Mouse (Mus musculus): Measurements from ENCODE around the gene Tiam1. TPM values are rescaled to one million over a fixed set of nuclear protein-coding genes. Genes with fewer than 3 reads are reported as not detected.

The Tiam1 gene
- polyA plus RNA-seq, 1 experiment, result 19.3 TPM

- no peak for TF ChIP-seq POLR2A (IDR thresholded peaks at IDR 0.05; ENCODE audit: borderline replicate concordance, extremely low read depth, insufficient read depth, insufficient read length, poor library complexity, severe bottlenecking)
- TF ChIP-seq CTCF (IDR thresholded peaks at IDR 0.05; ENCODE audit: borderline replicate concordance, extremely low read depth, insufficient read depth, insufficient read length), result no peak
- no peak for DNase-seq (ENCODE audit: low read depth)
Observed at GRCm38 (mm10) chr16:89904121-89904520, 239.4 kb downstream of the Tiam1 start.

GRCm38 (mm10) chr16:89902578-89903304, 240.8 kb downstream of the Tiam1 start:
- TF ChIP-seq POLR2A (IDR thresholded peaks at IDR 0.05; ENCODE audit: borderline replicate concordance, extremely low read depth, insufficient read depth, insufficient read length, poor library complexity, severe bottlenecking) (no peak), CTCF (IDR thresholded peaks at IDR 0.05; ENCODE audit: borderline replicate concordance, extremely low read depth, insufficient read depth, insufficient read length) (0 out of 2 replicates have a peak, but pooled peaks have one; percentile 27)
- DNase-seq (ENCODE audit: low read depth), result no peak

- peak; percentile 58 for DNase-seq (ENCODE audit: low read depth)
- no peak for TF ChIP-seq CTCF (IDR thresholded peaks at IDR 0.05; ENCODE audit: borderline replicate concordance, extremely low read depth, insufficient read depth, insufficient read length)
- no peak for TF ChIP-seq POLR2A (IDR thresholded peaks at IDR 0.05; ENCODE audit: borderline replicate concordance, extremely low read depth, insufficient read depth, insufficient read length, poor library complexity, severe bottlenecking)
Observed at GRCm38 (mm10) chr16:89900681-89901080, 242.9 kb downstream of the Tiam1 start.

GRCm38 (mm10) chr16:89899192-89899591, 244.4 kb downstream of the Tiam1 start:
- TF ChIP-seq POLR2A (IDR thresholded peaks at IDR 0.05; ENCODE audit: borderline replicate concordance, extremely low read depth, insufficient read depth, insufficient read length, poor library complexity, severe bottlenecking) (no peak), CTCF (IDR thresholded peaks at IDR 0.05; ENCODE audit: borderline replicate concordance, extremely low read depth, insufficient read depth, insufficient read length) (no peak)
- DNase-seq (ENCODE audit: low read depth), result peak; percentile 45

GRCm38 (mm10) chr16:89898299-89898625, 245.3 kb downstream of the Tiam1 start:
- TF ChIP-seq POLR2A (IDR thresholded peaks at IDR 0.05; ENCODE audit: borderline replicate concordance, extremely low read depth, insufficient read depth, insufficient read length, poor library complexity, severe bottlenecking), result no peak
- TF ChIP-seq CTCF (IDR thresholded peaks at IDR 0.05; ENCODE audit: borderline replicate concordance, extremely low read depth, insufficient read depth, insufficient read length), result no peak
- DNase-seq (ENCODE audit: low read depth), result no peak

GRCm38 (mm10) chr16:89897547-89898298, 245.8 kb downstream of the Tiam1 start:
- DNase-seq (ENCODE audit: low read depth), result peak; percentile 66
- no peak for TF ChIP-seq POLR2A (IDR thresholded peaks at IDR 0.05; ENCODE audit: borderline replicate concordance, extremely low read depth, insufficient read depth, insufficient read length, poor library complexity, severe bottlenecking)
- no peak for TF ChIP-seq CTCF (IDR thresholded peaks at IDR 0.05; ENCODE audit: borderline replicate concordance, extremely low read depth, insufficient read depth, insufficient read length)

- DNase-seq (ENCODE audit: low read depth), result peak; percentile 70
Observed at GRCm38 (mm10) chr16:89896885-89897546, 246.6 kb downstream of the Tiam1 start.

GRCm38 (mm10) chr16:89896392-89896791, 247.2 kb downstream of the Tiam1 start:
- no peak for DNase-seq (ENCODE audit: low read depth)
- TF ChIP-seq CTCF (IDR thresholded peaks at IDR 0.05; ENCODE audit: borderline replicate concordance, extremely low read depth, insufficient read depth, insufficient read length) (peak; percentile 46; the same call in 1 of the 2 replicates), POLR2A (IDR thresholded peaks at IDR 0.05; ENCODE audit: borderline replicate concordance, extremely low read depth, insufficient read depth, insufficient read length, poor library complexity, severe bottlenecking) (no peak)

More at GRCm38 (mm10) chr16:89896885-89897546, 246.6 kb downstream of the Tiam1 start:
- no peak for TF ChIP-seq POLR2A (IDR thresholded peaks at IDR 0.05; ENCODE audit: borderline replicate concordance, extremely low read depth, insufficient read depth, insufficient read length, poor library complexity, severe bottlenecking)
- no peak for TF ChIP-seq CTCF (IDR thresholded peaks at IDR 0.05; ENCODE audit: borderline replicate concordance, extremely low read depth, insufficient read depth, insufficient read length)

GRCm38 (mm10) chr16:89895283-89895682, 248.3 kb downstream of the Tiam1 start:
- no peak for DNase-seq (ENCODE audit: low read depth)
- TF ChIP-seq CTCF (IDR thresholded peaks at IDR 0.05; ENCODE audit: borderline replicate concordance, extremely low read depth, insufficient read depth, insufficient read length) (no peak), POLR2A (IDR thresholded peaks at IDR 0.05; ENCODE audit: borderline replicate concordance, extremely low read depth, insufficient read depth, insufficient read length, poor library complexity, severe bottlenecking) (no peak)

- no peak for DNase-seq (ENCODE audit: low read depth)
- TF ChIP-seq POLR2A (IDR thresholded peaks at IDR 0.05; ENCODE audit: borderline replicate concordance, extremely low read depth, insufficient read depth, insufficient read length, poor library complexity, severe bottlenecking) (no peak), CTCF (IDR thresholded peaks at IDR 0.05; ENCODE audit: borderline replicate concordance, extremely low read depth, insufficient read depth, insufficient read length) (no peak)
Observed at GRCm38 (mm10) chr16:89894816-89895215, 248.8 kb downstream of the Tiam1 start.

- TF ChIP-seq CTCF (IDR thresholded peaks at IDR 0.05; ENCODE audit: borderline replicate concordance, extremely low read depth, insufficient read depth, insufficient read length) (no peak), POLR2A (IDR thresholded peaks at IDR 0.05; ENCODE audit: borderline replicate concordance, extremely low read depth, insufficient read depth, insufficient read length, poor library complexity, severe bottlenecking) (no peak)
- DNase-seq (ENCODE audit: low read depth), result no peak
Observed at GRCm38 (mm10) chr16:89890515-89891189, 252.9 kb downstream of the Tiam1 start.

Data from brain, embryonic 14.5 days (tissue).